Mouse (Mus musculus) gastrocnemius, adult 18-20 months (tissue): ENCODE measurements around the gene Bcl7b. TPM values are rescaled to one million over a fixed set of nuclear protein-coding genes. Genes with fewer than 3 reads are reported as not detected.
A peak's percentile ranks its signal among the peaks of the same experiment; 100 is the strongest.

Source experiments
- DNase-seq: peaks from one replicate; pipeline ENCODE4 v3.0.0; 2021; ENCODE audit warnings: low spot score
- total RNA-seq, 2 experiments: library from RNA; stranded (reverse); gene quantifications; 2 replicates each; pipeline ENCODE4 v1.2.3; 2021

Gene Bcl7b
- total RNA-seq, 2 experiments from 2014 or later: 26.3 to 31.3 TPM

DNA sequence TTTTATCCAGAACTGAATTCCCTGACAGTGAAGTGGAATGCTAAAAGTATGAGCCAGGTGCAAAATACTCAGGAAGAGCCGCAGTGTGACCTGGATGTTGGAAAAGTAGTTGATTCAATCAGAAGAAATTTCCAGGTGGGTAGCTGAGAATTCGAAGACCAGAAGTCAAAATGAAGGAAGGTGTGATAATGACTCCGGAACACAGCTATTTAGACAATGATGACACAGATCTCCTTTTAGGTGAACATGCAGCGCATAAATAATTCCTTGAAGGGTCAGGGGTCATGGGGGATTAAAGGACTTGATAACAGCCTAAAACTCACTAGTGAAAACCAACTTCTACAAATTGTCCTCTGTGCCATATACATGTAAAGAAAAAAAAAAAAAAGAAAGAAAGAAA lies 614 bp upstream of the Bcl7b start:
- DNase-seq: no peak

DNA sequence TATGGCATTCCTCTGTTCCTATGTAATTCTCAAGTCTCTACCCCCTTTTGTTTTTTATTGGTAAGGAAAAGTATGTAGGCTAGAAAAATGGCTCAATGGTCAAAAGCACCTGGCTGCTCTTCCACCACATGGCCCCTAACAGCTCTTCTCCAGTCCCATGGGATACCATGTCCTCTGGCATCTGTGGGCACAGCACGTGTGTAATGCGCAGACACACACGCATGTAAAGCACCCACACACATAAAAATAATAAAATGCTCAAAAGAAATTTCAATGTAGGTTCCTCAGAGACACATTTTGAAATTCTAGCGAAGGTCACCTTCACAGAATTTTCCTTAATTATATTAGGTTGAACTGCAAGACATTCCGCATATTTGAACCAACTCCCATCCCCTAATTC lies 1.4 kb downstream of the Bcl7b start:
- DNase-seq: no peak

DNA sequence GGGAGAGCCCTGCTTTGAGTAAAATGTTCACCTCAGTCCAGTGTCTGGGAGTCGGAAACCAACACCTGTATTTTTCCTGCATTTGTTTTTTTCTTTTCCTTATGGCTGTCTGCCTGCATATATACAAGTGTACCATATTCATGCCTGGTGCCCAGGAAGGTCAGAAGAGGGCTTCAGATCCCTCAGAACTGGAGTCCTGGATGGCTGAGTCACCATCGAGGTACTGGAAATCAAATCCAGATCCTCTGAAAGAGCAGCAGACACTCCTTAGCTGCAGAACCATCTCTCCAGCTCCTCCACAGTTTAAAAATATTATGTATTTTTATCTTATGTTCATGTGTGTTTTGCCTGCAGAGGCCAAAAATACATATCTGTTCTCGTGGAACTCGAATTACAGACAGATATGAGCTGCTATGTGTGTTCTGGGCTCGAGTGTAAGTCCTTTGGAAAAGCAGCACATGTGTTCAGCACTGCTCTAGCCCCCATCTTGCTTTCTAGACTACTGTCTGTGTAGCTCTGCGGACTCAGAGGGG lies 3.7 kb downstream of the Bcl7b start:
- no peak for DNase-seq

DNA sequence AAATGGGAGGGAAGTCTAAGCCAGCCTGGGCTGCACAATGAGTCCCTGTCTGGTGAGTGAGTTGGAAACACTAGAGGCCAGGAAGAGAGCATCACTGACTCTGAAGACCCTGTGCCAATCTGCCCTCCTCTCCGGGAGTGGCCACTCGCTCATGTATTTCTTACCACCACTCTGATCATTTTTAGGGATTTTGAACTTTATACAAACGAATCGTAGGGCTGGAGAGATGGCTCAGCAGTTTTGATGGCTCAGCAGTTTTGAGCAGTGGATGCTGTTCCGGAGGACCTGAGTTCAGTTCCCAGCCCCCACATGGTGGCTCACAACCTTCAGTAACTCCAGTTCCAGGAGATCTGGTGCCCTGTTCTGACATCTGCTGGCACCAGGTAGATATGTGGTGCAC lies 4.9 kb downstream of the Bcl7b start:
- DNase-seq: no peak

DNA sequence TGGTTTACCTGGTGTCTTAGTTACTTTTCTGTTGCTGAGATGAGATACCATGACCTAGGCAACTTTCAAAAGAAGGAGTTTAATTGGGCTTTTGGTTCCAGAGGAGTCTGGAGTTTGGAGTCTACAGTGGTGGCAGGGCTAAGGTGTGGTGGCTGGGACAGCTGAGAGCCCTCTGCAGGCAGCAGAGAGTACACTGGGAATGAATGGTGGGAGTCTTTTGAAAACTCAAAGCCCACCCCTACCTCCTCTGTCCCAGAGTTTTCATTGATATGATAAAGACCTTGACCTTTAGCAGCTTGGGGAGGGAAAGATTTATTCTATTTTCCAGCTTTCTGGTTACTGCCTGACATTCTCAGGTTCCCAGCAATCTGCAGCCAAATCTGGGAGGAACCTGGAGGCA lies 7.0 kb downstream of the Bcl7b start:
- no peak for DNase-seq

DNA sequence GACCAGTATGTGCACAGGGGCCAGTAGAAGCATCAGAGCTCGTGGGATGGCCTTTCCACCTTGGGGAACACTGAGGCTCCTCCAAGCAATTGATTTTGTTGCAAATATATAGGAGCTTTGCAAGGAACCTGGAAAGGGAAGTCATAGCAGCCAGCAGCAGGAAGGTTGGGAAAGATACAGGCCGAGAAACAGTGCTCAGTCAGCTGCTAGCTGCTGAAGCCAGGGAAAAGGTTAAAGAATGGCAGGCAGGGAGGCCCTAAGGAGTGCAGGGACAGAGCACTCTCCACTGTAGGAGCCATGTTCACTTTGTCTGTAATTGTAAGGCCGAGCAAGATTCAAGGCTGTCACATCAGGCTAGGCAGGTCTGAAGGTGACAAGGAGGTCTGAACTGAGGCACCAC lies 10.4 kb downstream of the Bcl7b start:
- no peak for DNase-seq

DNA sequence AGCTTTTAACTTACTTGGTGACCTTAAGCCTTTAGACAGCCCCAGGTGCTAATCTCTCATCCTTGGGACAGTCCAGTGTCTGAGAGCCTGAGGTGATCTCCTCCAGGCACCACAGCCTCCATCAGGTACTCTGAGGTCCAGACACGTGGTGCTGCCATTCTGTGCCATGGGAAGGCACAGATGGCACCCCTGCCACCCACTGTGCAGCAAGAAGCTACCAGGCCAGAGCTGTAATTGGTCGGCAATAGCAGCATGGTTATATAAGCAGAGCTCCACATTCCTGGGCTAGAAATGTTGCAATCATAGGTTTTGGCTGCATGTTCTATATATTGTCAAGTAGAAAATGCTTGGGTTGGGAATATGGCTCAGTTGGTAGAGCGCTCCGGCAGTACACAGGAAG lies 10.9 kb downstream of the Bcl7b start:
- no peak for DNase-seq

DNA sequence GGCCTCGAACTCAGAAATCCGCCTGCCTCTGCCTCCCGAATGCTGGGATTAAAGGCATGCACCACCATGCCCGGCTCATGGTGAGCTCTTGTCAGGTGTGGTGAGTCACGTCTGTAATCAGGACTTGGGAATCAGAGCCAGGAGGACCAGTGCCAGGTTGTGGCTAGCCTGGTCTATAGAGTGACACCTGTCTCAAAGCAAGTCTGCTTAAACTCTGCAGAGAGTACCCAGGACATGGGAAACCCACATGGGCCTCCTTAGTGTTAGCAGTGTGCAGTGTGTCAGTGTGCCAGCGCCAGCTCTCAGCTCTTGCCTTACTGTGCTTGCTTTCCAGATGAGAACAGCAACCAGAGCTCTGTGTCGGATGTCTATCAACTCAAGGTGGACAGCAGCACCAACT lies 11.5 kb downstream of the Bcl7b start:
- DNase-seq: no peak

DNA sequence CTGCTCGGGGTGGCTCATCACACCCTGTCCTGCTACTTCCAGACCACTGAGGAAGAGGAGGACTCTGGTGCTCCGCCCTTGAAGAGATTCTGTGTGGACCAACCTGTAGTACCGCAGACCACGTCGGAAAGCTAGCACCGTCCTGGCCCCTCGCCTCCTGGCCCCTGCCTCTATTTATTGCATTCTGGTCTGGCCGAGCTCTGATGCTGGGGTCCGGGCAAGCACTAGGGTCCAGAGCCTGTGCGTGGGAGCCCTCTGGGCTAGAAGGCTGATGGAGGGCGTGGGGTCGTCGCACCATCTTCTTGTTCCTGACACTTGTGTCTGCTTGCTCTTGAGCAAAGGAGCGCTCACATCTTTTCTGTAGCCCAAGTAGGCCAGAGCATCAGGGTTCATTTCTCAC lies 12.7 kb downstream of the Bcl7b start:
- DNase-seq: no peak

DNA sequence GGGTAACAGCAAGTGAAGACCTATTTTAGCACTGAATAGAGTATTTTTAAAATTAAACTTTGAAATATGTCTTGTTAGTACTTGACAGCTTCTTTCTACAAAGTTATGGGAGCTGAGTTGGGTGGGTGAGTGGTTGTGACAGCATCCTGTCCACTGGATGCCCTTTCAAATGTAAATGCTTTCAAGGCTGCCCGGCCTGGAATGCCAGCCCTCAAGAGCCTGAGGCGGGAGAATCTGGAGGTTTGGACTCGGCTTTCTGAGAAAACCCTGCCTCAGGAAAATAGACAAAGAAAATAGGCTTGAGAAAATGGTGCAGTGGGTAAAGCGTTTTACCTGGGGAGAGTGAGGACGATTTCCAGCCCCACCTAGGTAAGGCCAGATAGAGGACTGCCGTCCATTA lies 13.7 kb downstream of the Bcl7b start:
- no peak for DNase-seq

DNA sequence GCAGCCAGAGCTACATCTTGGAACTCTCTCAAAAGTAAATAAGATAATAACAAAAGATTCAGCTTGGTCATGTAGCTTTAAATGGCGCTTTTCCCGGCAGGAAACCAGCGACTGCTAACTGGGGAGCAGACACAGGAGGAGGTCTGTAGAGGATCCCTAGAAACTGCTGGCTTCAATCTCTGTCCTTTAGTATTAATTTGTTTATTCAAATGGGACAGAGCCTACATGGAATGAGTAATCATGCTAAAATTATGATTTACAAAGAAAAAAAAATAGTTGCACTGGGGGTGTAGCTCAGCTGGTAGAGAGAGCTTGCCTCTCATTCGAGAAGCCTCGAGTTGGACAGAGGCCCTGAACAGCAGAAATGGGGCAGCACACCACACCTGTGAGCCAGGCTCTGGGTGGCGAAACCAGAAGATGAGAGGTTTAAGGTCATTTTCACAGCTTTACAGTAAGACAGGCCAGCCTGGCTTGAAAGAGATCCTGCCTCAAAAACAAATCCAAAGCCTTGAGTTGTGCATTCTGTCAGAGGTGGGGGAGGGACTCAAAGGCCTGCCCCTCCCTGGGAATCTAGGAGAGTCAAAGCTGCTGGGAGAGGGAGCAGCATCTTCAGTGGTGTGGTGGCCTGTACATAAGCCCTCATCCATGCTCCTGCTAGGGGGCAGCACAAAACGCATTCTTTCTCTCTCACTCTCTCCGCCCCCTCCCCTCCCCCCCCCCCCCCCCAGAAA lies 15.2 kb downstream of the Bcl7b start:
- no peak for DNase-seq

DNA sequence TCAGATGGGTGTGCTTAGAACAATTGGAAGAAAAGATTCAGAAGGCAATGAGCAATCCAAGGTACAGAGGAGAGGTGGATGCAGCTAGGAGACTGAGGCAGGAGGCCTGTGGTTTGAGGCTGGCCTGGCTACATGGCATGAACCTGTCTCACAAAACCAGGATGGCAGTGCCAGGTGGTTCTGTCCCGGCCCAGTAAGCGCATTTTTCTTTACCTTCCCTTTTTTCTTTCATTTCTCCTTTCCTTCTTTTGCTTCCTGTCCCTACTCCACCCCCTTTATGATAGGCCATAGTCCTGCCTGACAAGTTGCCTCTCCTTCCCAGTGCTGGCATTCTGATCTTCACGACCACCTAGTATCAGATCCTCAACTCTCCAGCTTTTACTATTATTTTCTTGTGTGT lies 16.9 kb downstream of the Bcl7b start:
- no peak for DNase-seq

DNA sequence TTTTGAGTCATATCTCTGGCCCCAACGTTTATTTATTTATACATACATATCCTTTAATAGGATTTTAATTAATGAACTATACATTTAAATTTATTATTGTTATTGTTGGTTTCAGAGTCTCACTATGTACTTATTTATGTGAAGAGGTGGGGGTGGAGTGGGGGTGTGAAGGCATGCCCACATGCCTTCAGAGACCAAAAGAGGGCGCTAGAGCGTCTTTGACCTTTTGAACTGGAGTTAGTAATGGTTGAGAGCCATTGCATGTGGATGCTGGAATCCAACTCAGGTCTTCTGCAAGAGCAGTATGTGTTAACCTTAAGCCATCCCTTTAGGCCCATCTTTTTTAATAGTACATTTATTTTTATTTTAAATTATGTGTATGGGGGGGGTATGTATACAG lies 17.5 kb downstream of the Bcl7b start:
- peak; percentile 17 for DNase-seq

DNA sequence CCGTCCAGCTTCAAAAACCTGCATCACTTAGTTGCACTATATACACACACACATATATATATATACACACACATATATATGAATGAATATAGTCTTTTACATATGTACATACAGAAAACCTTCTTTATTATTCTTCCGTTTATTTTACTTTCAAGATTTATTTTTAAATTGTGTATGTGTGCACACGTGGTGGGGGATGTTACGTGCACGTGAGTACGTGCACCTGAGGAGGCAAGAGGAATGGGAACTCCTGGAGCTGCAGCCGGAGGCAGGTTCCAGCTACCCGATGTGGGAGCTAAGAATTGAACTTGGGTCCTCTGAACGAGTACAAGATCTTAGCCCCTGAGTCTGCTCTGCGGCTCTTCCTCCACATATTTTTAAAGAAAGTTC lies 18.1 kb downstream of the Bcl7b start:
- DNase-seq: no peak

DNA sequence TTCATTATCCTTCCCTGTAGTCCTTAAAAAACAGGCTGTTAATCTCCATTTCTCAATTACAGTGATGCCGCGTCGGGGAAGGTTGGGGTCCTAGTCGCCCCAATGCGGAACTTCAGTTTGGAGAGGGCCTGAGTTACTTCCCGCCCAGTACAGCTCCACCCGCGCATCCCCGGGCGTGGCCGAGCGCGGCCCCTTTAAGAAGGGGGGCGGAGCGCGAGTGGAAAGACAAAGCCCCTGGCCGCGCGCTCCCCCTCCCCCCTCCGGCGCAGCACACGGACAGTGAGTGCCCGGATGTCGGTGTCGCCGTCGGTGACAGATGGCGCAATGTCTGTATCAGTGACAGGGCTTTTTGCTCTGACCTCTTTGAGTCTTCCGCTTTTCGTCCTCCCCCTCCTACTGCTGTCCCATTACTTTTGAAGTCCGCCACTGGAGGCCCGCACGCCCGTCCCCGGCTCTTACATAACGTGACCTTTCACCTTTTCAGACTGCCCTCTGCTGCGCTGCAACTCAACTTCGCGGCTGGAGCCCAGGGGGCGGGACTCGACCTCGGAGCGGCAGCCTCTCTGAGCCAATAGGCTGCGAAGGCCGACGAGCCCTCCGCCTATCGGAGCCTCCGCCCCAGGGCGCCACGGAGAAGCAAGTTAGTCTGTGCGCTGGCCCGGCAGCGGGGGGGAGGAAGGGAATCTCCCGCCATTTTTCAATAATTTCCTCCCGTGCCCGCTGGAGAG lies 18.7 kb downstream of the Bcl7b start, which contains the start of gene Baz1b:
Gene Baz1b (plus strand): TSS at position 644 of the 728 bp plus-strand sequence.
- DNase-seq: peak; percentile 99

DNA sequence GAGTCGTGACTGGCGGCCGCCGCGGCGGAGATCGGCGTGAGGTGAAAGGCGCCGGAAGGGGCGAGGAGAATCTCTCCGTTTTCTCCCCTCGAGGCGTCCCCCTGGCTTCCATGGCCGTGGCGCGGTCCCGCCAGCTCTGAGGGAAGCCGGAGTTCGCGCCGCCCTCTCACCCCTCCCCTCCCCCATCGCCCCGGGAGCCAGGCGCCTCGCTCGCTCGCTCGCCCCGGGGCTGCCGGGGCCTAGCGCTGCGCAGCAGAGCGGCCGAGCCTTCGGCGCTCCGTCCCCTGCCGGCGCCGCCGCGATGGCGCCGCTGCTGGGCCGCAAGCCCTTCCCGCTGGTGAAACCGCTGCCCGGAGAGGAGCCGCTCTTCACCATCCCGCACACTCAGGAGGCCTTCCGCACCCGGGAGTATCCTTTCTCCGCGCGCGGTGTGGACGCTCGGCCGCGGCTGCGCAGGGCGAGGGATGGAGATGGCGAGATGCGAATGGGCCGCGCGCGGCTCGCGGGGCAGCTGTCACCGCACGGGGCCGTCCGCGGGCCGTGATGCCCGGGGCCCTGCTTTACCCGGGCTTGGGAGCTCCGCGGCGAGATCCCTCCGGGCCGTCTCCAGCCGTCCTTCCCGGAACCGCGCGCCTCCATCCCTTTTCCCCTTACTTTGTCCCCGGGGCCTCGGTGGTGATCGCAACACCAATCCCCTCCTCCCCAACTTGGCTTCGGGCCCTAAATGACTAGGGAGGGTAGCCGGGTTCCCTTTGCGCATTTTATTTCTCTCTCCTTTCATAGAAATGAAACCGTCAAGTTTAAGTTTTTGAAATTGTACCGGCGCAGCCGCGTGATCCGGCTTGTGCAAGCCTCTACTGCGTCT lies 19.5 kb downstream of the Bcl7b start:
- DNase-seq: peak; percentile 34

DNA sequence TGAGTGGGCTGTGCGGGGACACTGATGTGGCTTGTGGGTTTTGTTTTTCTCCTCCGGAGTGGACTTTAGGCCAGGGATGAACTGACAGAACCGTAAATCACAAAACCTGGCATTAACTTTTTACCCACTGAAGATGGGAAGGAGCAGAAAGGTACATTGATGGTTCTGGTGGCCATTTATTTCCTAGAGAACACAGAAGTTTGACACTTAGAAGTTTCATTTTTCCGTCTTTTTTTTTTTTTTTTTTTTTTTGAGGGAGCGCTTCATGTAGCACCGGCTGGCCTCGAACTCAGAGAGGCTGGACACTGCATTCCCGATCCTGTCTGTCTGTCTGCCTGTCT lies 20.1 kb downstream of the Bcl7b start:
- no peak for DNase-seq

DNA sequence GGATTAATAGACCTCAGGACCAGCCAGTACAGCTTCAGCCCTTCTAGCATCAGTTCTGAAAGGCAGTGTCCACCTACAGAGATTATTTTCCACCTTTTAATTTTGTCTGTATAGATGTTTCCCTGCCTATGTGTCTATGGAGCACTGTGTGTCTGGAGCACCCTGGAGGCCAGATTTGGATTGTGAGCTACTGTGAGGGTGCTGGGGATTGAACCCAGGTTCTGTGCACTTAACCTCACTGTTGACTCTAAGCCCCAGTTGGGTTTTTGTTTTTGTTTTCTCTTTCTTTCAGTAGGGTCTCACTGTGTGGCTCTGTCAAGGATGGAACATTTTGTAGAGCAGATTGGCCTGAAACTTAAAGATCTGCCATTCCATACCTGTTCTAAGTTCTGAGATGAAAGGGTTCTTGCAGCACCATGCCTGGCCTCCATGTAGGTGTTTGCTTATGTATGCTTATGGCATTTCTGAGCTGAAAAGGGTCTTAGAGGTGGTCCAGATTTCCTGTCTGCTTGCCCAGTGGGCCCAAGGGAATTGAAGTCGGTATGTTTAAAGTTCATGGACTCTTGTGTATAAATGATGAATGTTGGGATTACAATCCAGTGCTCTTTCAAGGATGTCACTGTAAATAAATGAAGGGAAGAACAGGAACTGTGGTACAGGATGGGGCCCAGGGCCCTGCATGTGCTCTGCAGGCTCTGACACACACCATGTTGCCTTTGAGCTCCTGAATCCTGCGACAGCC lies 21.4 kb downstream of the Bcl7b start:
- no peak for DNase-seq

DNA sequence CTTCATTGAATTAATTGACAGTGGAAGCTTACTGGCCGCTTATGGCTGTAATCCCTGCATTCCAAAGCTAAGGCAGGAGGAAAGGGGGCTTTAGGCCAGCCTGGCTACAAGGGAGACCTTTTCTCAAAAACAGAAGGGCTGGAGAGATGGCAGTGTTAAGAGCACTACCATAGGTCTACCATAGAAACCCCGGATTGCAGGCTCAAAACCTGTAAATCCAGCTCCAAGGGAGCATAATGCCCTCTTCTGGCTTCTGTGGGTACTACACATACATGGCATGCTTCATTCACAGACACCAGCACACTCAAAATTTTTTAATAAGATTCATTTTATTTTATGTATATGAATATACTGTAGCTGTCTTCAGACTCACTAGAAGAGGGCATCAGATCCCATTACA lies 23.5 kb downstream of the Bcl7b start:
- peak; percentile 74 for DNase-seq

DNA sequence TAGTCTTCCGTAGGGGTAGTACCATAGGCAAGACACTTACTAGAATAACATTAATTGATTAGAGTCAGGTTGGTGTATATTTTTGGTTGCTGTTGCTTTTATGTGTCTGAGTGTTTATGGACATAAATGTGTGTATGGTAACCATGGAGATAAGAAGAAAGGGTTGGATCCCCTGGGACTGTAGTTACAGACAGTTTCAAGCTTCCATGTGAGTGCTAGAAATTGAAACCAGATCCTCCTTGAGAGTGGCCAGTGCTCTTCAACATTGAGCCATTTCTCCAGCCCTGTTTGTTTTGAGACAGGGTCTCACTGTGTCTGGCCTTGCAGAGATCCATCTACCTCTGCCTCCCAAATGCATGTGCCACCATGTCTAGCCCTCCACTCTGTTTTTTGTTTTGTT lies 24.3 kb downstream of the Bcl7b start:
- no peak for DNase-seq

DNA sequence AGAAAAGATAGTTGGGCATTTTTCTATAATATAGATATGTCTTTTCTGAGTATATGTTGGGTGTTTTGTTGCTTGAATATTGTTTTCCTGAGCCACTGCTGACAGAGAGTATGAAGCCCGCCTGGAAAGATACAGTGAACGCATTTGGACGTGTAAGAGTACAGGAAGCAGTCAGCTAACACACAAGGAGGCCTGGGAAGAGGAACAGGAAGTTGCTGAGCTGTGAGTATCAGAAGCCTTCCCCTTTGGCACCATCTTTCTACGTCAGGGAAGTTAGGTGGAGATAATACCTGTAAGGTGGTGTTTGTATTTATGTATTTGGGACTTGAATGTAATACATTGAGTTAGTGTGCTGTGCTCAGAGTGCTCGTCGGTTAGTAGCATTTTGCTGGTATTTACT lies 28.3 kb downstream of the Bcl7b start:
- no peak for DNase-seq
